Mouse (Mus musculus): ENCODE measurements around the gene Hsd17b1.

Hsd17b1 gene

DNA sequence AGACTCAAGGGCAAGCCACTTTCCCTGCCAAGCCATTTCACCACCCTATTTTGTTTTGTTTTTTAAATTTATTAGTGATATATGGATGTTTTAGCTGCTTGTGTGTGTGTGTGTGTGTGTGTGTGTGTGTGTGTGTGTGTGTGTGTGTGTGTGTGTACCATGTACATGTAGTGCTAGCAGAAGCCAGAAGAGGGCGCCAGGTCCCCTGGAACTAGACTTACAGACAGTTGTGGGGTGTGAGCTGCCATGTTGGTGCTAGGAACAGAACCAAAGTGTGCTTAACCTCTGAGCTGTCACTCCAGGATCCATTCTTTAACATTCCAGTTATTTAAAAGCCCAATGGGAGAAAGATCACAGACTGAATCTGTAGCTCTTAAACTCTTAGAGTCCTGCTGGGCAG lies 48.9 kb downstream of the Hsd17b1 start:
- in situ Hi-C loops (cut with MseI, MboI): no loop called here

DNA sequence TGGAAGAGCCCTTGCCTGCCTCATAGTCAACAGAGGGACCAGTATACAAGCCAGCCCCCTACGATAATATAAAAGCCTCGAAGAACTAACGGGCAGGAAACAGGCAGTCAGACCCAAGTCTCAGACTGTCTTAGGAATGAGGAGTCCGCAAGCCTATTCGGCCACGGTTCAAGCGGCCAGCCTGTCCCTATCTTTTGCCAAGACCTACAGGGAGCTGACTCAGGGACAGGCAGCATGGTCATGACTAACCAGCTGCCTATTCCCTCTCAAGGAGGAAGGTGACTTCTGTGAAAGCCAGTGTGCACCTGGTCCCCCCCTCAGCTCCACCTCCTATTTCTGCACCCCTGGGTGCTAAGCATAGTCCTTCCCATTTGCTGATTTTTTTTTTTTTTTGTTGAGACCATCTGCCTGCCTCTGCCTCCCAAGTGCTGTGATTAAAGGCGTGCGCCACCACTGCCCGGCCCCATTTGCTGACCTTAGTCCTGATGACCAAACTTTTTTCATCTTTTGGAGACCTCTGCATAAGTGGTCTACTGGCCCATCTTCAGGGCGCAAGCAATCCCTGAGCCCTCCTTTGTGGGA lies 50.9 kb downstream of the Hsd17b1 start:
- in situ Hi-C loops (cut with MseI, MboI): no loop called here

Measured in mouse trophoblast stem cell (cell line).